Mouse (Mus musculus) C2C12 (cell line): ENCODE measurements around the gene Ilf3.

Experiments used
- CEBPB ChIP-seq: IDR thresholded peaks from one replicate; pipeline ENCODE4 v1.6.1; 2011; ENCODE audit warnings: low read depth, mild to moderate bottlenecking, control low read depth, moderate library complexity
- CTCF ChIP-seq: IDR thresholded peaks from one replicate; pipeline ENCODE4 v1.5.1; 2011; ENCODE audit not compliant: control insufficient read depth, insufficient read depth, insufficient read length
- MAX ChIP-seq: IDR thresholded peaks from one replicate; pipeline ENCODE4 v1.6.1; 2011; ENCODE audit warnings: mild to moderate bottlenecking, control low read depth
- MYOD1 ChIP-seq: IDR thresholded peaks from one replicate; pipeline ENCODE4 v1.6.1; 2011; ENCODE audit warnings: low read depth; ENCODE audit not compliant: control insufficient read depth, insufficient read length
- MYOG ChIP-seq: IDR thresholded peaks from one replicate; pipeline ENCODE4 v1.6.1; 2011; ENCODE audit not compliant: control insufficient read depth, insufficient read length; ENCODE audit errors: extremely low read depth

DNA sequence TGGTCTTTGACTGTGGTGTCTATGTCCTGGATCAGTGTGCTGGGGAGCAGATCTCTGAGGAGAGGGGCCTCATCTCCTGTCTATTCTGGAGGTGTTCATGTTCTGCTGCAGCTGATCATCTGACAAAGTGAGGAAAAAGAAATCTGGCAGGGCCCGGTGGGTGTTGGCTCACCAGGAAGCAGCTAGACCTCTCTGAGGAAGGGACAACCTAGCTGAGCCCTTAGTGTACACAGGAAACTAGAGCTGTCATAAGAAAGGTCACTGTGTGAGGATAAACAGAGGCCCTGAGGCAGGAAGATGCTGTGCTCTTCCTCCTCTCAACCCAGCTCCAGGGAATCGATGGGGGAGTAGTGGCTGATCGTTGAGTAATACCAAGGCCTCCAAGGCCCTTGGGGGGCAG lies 82.6 kb downstream of the Ilf3 start:
- no peak for TF ChIP-seq CTCF
- no peak for TF ChIP-seq MYOD1
- TF ChIP-seq MYOG, result no peak
- TF ChIP-seq MAX, result no peak
- no peak for TF ChIP-seq CEBPB
